Mouse (Mus musculus): ENCODE data around the gene Msgn1. TPM values are rescaled to one million over a fixed set of nuclear protein-coding genes. Genes with fewer than 3 reads are reported as not detected.

The Msgn1 gene
- total RNA-seq (2021): not detected

DNA sequence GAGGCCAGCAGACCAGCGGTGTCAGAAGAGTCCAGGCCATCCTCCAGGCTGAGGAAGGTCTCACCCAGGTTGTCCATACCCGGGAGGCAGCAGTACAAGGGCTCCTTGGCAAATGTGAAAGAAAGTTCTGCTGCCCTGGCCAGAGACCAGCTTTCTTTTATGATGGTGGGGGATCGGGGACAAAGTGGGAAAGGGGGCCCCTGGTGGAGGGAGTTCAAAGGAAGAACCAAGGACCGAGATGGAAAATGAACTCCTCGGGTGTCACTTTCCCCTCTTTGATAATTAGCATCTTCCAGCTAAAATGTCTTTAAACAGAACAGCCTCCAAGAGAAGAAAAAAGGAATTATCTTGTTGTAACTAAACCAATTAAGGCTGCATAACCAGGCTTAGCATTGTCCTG, at the start of gene Msgn1:
TSS of gene Msgn1 (minus strand) at position 101 of the 400 bp plus-strand sequence.
- no peak for DNase-seq

DNA sequence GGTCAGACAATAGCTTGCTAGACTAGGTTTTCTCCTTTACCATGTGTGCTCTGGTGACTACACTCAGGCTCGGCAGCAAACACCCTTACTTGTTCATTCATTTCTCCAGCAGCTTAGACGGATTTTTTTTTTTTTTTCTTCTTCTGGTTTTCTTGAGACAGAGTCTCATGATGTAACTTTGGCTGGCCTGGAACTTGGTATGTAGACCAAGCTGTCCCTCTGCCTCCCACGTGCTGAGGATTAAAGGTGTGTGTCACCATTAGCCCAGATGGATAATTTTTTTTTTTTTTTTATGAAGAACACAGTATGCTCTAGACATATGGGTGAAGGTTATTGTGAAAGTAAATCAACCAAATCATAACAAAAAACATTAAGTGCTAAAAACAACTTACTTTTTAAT, 41.5 kb upstream of the Msgn1 start:
- DNase-seq: no peak

DNA sequence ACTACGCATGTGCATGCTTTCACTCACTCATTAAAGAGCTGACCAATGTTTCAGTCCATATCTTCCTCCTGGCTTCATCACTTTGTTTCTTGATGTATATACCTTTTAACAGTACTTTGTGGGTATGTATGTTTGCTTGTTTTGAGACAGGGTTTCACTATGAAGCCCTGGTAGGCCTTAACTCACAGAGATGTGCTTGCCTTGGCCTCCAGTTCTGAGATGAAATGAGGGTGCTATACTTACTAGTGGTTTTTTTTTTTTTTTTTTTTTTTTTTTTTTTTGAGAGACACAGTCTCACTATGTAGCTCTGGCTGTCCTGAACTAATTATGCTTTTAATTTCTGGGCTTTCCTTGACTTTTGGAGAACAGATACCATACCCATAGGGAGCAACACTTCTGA, 38.7 kb upstream of the Msgn1 start:
- DNase-seq: no peak

DNA sequence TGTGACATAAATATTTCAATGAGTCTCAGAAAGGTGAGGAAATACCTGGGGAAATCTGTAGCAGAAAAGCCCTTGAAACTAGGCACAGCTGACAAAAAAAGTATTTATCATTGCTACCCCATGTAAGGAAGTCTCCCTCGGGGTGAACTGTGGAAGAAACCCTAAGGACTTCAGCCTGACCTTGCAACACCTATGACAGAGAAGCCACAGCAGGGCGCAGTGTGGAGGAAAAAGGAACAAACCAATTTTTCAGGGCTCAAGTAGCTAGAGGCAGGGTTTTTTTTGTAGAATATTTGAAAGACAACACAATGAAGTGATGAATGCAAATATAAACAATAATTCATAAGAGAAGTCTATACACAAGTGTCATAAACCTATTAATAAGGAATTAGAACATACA, 27.2 kb upstream of the Msgn1 start:
- DNase-seq: no peak

DNA sequence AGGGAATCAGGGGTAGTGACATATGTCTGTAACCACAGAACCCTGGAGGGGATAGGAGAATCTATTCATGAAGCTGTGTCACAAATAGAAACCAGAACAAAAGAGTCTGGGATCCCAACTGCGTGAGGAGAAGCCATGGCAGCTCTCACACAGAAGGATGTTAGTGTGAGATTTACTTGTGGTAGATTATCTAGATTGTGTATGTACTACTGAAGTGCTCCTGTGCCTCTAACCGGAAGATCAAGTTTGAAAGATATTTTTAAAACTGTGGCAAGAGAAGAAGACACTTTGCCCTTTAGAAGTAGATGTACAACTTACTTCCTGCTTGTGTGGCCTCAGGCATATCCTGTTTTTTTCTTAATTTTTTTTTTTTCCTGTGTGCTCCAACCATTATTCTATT, 21.5 kb upstream of the Msgn1 start:
- DNase-seq: no peak

DNA sequence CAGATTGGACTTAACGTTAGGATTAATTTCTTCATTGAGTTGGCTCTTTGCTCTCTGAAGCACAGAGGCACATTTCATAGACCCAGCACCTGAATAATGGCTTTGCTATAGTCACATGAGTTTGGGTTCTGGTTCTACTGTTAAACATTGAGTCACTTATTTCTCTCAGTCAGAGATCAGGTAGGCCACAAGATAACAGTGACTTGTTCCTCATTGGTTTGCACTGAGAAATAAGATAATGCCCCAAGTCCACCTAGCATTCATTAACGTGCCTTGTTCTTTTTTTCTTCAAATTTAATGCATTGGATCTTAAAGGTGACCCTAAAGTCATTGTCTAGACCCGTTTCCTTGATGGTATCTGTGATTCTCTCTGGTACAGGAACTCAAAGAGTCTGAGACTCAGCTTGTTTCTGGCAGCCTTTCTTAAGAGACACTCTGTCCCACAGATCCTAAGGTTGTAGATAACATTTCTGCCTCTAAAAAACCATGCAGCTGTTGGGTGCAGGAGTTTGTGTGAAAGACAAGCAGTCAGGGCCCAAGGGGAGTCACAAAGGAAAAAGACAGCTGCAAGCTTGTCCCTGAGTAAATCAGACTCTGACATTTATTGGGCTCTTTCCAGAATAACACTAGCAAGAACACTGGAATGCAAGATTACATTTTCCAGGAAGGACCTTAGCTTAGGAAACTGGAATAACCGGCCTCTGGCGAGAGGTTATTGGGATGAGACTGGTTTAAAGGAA, 17.9 kb upstream of the Msgn1 start:
- no peak for DNase-seq

DNA sequence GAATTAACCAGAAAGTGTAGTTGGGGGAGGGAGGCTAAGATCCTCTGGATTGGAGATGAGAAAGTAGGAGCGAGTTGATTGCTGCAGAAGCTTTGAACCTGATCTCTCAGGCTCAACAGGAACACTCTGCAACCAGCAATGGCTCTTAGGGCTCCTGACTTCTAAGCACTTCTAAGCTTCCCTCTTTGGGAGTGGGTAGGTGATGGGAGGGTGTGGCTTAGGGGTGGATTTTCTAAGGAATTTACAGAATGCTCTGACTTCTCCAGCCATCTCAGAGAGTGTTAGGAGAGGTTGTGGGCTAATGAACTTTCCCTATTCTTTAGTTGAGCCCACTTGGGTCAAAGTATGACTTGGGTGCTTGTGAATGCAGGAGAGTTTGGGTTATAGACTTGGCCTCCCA, 17.4 kb upstream of the Msgn1 start:
- DNase-seq: no peak

DNA sequence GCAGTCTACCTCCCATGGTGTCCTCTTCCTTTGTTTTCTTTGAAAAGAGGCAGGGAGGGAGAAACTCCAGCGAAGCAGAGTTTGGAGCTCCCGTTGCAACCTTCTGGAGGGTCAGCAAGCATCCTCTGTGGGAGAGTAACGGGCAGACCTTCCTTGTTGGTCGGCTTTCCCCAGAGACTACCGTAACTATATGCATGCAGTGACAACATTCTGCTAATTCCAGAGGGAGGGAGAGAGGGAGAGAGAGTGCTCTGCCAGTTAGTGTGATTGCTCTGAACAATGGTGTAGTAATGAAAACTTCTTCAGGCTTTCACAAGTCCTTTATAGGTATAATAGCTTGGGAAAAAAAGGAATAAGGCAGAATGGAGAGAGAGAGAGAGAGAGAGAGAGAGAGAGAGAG, 15.9 kb upstream of the Msgn1 start:
- no peak for DNase-seq

DNA sequence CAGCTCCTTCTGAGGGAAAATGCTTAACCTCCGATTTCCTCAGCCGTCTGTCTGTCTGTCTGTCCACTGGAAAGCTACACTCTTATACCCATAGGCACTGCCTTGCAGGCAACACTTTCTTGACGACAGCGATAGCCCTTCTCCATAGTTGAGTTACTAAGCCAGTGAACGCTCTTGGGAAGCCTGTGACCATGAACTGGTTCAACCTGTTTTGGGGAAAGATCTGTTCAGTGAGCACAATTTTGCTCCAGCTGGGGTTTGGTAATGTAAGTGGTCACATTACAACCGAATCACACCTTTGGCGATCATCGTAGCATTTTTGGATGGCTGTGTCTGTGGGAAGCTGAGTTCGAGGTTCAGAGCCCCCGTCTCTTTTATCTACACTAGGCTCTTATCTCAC, 14.3 kb upstream of the Msgn1 start:
- DNase-seq: no peak

DNA sequence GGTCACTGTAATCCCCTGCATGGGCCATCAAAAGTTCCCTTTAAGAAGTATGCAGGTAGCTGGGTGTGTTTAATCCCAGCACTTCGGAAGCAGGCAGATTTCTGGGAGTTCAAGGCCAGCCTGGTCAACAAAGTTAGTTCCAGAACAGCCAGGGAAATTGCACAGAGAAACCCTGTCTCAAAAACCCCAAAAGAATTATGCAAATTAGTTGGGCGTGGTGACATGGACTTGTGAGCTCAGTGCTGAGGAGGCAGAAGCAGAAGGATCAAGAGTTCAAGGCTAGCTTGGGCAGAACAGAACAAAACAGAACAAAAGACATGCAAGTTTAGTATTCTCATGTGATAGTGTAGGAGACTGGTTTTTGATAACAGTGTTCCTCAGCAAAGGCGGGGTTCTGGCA, 13.8 kb upstream of the Msgn1 start:
- DNase-seq: no peak

DNA sequence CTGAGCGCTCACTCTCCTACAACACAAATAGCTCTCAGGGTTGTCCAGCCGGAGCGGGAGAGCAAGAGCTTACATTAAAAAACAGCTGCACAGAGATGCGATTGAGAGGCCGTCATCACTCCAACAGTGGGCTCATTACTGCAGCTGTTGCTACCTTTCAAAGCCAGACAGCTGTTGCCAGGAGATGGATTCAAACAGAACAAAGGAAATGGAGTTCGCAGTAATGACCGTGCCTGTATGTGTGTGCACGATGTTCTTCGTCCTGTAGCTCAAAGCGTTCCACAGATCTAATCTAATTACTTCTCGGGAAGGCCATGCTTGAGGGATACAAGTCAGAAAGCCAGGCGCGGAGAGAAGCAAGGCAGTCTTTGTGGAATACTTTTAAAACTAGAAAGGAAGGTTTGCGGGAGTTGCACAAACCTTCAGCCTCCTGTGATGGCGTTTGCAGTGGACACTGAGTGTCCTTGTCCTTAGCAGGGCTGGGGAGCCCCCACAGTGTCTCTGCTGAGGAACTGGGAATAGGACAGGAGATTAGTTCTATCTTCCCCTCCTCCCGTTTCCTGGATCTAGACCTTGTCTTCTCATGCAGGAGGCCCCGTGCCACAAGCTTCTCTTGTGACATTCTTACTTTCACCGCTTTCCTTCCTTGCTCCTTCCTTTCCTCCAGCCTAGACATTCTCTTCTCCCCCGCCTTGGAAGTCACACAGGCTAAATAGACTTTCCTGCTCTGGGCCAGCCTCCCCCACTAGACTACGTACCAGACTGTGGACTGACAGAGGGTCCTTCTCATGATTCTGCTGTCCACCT, 13.0 kb upstream of the Msgn1 start:
- peak; percentile 44 for DNase-seq

DNA sequence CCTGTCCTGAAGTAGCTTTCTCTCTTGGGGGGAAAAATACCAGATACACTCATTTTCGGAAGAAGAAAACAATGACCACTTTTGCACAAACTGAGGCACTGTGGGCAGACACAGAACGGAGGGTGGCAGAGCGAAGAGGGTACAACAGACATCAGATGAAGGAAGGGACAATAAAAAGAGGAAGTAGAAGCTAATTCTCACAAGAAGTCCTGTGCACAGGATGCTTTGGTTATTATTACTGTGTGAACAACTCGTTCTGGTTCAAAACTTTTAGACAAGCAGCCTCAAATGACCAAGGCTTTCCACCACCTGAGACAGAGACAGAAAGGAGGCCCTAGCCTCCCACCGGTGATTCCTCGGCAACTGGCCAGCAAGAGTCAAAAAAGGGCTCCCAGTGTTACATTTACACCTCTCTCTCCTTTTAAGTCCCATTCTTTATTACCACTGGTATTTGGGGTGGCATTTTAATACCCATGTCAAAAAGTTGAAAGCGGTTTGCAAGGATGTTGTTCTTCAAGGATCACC, 9.0 kb upstream of the Msgn1 start:
- no peak for DNase-seq

DNA sequence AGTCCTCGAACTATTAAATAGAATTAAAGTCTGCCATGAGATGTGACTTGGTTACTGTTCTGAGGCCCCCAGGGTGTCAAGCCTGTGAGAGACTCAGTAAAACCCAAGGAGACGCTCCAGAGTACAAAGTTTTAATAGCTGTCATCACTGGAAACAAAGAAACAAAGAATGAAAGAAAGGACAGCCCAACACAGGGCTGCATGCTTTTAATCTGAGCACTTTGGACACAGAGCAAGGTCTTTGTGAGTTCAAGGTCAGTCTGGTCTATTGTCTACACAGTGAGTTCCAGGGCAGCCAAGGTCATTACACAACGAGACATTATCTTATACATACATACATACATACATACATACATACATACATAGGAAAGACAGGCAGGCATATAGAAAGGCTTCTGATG, 7.7 kb upstream of the Msgn1 start:
- DNase-seq: no peak

DNA sequence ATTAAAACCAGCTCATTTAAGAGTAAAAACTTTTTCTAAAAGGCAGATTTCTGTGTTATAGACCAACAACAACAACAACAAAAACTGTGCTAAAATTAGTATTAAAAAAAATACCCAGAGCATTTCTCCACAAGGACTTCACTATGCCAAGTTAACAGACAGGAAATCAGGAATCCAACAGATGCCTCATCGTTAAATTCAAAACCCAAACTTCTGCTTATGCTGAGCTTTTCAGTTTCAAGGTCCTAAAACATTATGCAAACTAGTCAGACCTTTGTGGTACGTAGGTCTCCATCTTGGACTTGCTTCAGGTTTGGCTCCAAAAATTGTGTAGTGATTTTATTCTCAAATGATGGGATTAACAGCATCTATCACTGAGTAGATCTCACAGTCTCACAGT, 6.8 kb upstream of the Msgn1 start:
- DNase-seq: no peak

DNA sequence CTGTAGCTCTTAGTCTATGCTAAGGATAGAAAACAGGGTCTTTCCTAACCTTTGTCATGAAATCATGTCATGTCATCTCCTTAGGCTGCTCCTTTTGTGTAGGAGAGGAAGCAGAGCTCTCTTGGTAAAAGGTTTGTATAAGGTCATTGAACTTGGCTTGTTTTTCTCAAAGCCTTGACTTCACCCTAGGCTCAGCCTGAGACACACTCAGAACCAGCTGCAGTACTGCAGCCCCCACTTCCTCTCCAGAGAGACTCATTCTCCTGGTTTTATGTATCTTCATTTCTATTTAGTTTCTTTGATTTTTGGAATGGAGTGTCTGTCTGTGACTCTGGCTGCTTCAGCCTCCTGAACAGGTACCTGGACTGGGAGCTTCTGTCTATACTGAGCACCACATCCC, 6.0 kb upstream of the Msgn1 start:
- DNase-seq: no peak

DNA sequence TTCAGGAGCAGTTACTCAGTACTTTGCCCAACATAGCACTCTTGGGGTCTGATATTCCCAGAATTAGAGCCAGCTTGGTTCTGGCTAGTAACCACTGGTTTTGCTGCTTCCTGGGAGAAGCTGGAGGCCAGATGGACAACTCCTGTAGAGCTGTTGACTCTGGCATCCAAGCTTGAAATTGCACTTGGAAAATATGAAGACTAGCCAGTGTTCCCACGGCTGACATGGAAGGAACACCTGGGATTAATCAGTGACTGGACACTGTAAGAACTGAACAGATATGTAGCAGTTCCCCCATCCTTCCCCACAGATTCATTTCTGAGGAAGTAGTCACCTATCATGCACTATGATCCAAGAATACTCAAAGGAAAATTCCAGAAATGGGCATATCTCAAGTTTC, 4.1 kb upstream of the Msgn1 start:
- DNase-seq: no peak

DNA sequence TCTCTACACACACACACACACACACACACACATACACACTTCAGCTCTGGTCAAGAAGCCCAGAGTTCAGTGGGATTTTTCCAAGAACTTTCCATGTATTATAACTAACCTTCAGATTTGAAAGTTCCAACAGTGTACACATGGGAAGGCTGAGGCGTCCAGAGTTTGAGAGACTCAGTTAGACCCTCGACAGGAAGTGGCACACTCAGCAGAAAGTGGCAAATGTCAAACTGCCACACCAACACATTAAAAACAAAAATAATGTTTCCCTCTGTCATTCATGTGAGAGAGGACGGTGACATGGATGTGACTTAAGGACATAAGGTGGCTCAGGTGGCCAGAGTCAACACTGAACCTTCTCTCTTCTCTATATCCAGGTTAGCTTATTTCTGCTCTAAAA, 1.6 kb upstream of the Msgn1 start:
- no peak for DNase-seq

DNA sequence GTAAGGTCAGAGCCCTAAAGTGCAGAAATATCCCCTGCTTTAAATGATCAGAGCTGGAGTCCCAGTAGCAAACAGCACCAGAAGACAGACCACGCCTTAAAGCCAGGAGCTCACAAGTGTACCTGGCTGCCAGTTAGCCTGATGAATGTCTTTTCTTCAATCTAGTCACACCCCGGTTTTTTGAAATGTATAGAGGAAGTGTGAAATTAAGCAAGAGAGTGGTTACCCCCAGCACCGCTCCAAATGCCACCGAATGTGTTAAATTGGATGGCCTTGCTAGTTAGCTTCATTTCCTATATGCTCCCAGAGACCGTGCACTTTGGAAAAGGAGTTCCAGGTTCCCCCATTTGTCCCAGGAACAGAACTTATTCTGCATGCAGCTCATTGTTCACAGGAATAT, 864 bp upstream of the Msgn1 start:
- no peak for DNase-seq

DNA sequence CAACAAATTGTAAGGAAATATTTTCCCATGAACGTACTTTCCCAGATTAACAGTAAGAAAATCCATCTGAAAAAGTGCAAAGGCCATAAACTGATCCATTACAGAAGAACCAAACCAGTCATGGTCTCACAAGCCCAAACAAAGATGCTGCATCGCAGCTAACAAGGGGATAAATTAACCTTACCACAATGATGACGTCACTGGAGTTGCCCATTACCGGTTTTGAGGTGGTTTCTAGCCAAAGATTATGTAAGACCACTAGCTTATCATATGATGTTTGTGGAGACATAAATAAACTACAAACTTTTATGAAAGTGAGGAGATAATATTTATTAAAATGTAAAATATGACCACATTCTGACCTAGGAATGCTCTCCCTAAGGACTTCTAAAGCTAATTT, 2.5 kb downstream of the Msgn1 start:
- no peak for DNase-seq

DNA sequence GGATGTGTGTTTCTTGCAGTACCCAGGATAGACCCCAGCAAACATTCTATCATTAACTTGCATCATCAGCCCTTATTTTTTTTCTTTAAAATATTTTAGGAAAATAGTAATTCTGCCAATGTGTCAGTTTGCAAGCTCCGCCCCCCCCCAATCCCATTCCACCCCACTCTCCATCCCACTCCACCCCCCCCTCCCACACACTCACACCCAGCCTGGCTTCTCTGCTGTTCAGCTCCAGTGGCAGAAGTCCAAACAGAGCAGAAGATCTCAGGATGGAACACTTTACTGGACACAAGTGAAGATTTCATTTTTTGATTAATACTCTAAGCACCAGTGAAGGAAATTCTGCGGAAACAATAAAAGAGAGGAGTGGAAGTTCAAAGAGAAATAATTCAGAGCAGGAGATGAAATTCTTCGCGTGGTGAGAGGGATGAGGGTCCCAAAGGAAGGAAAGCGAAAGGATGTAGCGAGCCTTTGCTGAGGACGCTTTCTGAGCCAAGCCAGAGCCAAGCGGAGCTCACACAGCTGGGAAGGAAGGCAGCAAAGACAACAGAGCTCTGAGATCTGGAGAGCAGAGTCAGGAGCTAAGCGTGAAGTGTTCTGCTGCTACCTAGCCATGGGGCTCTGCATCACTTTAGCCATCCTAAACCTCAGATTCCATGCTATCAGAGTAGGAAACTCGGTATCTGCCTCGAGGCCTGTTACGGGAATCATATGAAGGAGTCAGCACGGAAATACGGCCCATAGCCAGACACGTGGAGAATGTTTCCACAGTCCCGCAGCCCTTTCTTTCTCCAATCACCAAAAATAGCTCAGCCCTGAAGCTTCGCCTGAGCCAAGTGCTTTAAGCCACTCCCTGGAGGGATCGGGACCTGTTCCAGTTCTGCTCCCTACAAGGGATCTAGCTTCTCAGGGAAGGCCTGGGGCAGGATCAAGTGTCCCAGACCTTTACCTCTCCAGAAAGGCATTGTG, 4.8 kb downstream of the Msgn1 start:
- peak; percentile 83 for DNase-seq

DNA sequence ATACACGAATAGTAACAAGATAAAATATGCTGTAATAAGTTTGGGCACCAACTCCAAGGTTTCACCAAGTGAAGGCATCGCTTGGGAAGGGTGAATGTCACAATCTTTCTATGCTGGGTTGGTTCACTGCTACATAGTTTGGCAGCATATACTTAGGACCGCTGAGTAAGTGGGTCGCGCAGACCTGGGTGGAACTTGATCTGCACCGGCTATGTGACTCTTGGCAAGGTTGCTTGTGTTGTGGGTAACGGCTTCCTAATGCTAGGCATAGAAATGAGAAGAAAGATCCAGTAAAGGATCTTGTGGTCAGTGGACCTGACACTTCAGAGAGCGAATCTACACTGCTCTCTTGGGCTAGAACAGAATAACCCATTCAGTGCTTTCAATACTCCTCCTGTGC, 6.3 kb downstream of the Msgn1 start:
- no peak for DNase-seq

DNA sequence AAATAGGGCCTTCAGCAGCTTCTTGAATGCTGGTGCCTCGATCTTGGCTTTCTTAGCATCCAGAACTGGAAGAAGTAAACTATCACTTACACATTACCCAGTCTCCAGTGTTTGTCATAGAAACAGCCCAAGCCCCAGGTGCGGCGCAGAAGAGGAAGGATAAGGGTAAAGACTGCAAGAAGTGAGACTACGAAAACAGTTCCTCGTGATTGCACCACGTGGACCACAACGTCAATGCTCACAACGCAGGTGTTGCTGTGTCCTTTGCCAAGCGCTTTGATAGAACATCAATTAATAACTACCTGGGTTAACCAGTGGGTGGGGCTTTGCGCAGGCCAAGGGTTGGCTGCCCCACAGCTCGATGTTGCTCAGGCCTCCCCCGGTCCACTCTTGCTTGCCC, 8.1 kb downstream of the Msgn1 start:
- no peak for DNase-seq

DNA sequence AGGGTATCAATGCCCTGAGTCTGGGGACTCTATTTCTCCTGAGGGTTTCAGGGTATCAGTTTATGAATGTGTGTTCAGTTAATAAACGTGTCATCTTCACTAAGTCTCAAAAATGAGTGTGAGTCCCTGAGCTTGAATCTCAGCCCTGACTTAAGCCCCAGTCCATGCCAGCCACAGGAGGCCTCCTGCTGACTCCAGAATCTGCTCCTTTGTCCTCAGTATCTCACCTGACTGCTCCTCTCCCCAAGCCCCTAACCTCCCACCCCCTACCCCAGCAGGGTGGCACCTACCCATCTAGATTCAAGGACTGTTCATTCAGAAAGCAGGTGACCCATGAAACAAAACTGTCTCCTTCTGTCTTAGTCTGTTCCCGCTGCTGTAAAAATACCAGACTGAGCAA, 10.2 kb downstream of the Msgn1 start:
- no peak for DNase-seq
